Mouse (Mus musculus) liver, embryonic 14.5 days (tissue): ENCODE results near the gene Gbf1.

ENCODE experiments used
- CTCF ChIP-seq: IDR thresholded peaks from 2 replicates; pipeline ENCODE4 v1.5.1; 2016; ENCODE audit warnings: antibody characterized with exemption, low read depth, control low read depth
- EP300 ChIP-seq: IDR thresholded peaks from 2 replicates; pipeline ENCODE4 v1.6.1; 2016; ENCODE audit warnings: antibody characterized with exemption, low read depth

DNA sequence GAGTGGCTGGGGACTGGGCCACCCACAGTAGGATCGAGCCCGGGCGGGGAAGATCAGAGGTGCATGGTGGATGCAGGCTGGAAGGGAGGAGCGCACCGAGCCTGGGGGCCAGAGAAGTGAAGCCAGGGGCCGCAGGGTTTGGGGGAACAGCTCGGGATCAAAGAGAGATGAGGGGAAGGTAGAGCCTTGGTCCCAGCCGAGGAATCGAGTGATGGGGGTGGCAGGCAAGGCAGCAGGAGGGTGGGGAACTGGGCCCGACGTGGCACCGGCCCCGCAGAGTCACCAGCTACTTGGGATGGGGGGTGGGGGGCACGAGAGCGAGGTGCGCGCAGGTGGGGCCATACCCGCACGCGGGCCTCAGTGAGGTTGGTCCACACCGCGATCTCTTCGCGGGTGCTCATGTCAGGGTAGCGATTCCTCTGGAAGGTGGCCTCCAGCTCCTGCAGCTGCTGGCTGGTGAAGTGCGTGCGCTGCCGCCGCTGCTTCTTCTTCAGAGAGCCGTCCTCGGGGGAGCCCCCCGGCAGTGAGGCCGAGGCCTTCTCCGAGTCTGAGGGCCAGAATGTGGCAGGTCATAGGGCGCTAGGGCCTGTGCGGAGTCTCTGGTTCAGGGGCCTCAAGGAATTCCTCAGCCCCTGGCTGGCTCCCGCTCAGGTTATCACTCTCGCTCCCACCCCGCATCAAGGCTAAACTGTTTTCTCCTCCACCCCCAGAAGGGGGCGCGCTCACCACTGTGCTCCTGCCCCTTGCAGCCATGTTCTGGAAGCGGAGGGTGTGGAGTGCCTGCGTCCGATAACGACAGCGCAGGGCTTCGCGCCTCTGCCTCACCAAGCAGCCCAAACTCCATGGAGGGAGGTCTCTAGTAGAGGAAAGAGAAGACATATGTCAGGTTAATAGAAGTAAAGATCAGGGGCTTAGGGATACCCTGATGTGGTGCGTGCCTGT is 15.4 kb upstream of the Gbf1 start:
- TF ChIP-seq CTCF, result peak; percentile 96
- TF ChIP-seq EP300, result no peak
